Mouse (Mus musculus) yolk sac, embryonic 10.5 days (tissue): ENCODE data around the gene Gm5269.
A peak's percentile ranks its signal among the peaks of the same experiment; 100 is the strongest.

ENCODE experiments used
- DNase-seq: peaks from one replicate; pipeline ENCODE4 v3.0.0-alpha.2; 2017; ENCODE audit warnings: low spot score

The Gm5269 gene

GRCm38 (mm10) chr1:45877463-45877862 lies 12.6 kb downstream of the Gm5269 start:
- DNase-seq = no peak

- no peak for DNase-seq
Observed at GRCm38 (mm10) chr1:45876450-45877198, 13.4 kb downstream of the Gm5269 start.

- DNase-seq = no peak
Observed at GRCm38 (mm10) chr1:45875640-45876039, 14.4 kb downstream of the Gm5269 start.

- no peak for DNase-seq
Observed at GRCm38 (mm10) chr1:45873250-45873649, 16.8 kb downstream of the Gm5269 start.

GRCm38 (mm10) chr1:45868479-45869137 lies 21.5 kb downstream of the Gm5269 start:
- no peak for DNase-seq

- DNase-seq = no peak
Observed at GRCm38 (mm10) chr1:45868050-45868449, 22.0 kb downstream of the Gm5269 start.

GRCm38 (mm10) chr1:45866288-45867018 lies 23.6 kb downstream of the Gm5269 start:
- no peak for DNase-seq

GRCm38 (mm10) chr1:45865727-45866126 lies 24.3 kb downstream of the Gm5269 start:
- DNase-seq = no peak

- no peak for DNase-seq
Observed at GRCm38 (mm10) chr1:45865316-45865715, 24.8 kb downstream of the Gm5269 start.

GRCm38 (mm10) chr1:45864564-45865014 lies 25.5 kb downstream of the Gm5269 start:
- no peak for DNase-seq

- DNase-seq = no peak
Observed at GRCm38 (mm10) chr1:45863641-45864040, 26.4 kb downstream of the Gm5269 start.

GRCm38 (mm10) chr1:45861162-45861561 lies 28.9 kb downstream of the Gm5269 start:
- DNase-seq = no peak

GRCm38 (mm10) chr1:45860349-45860748 lies 29.7 kb downstream of the Gm5269 start:
- peak; percentile 30 for DNase-seq

GRCm38 (mm10) chr1:45858038-45858437 lies 32.0 kb downstream of the Gm5269 start:
- no peak for DNase-seq

- DNase-seq = no peak
Observed at GRCm38 (mm10) chr1:45845466-45845865, 44.6 kb downstream of the Gm5269 start.
